In genomic region chr19:23273355-23274053, GRCm38 (mm10) we compare ENCODE assay signal across 8 mouse cellular contexts. TPM values are rescaled to one million over a fixed set of nuclear protein-coding genes. Genes with fewer than 3 reads are reported as not detected.
DNase-seq lines count a peak whose midpoint lies in the region; ATAC-seq and TF ChIP-seq lines count a peak whose summit lies in the region.

TSS of gene Smc5 (minus strand) at chr19:23273897.

- H3K9ac ChIP-seq in embryonic facial prominence, embryonic 15.5 days = peak within 1 kb of the TSS; percentile 97
- peak within 1 kb of the TSS; percentile 75 for H3K9ac ChIP-seq in kidney, embryonic 14.5 days (ENCODE audit: low read depth, low read length)
- peak within 1 kb of the TSS; percentile 95 for H3K9ac ChIP-seq in limb, embryonic 14.5 days (ENCODE audit: low read depth, low read length, severe bottlenecking)
- peak within 1 kb of the TSS; percentile 82 for H3K9ac ChIP-seq in midbrain, embryonic 16.5 days (ENCODE audit: low read depth, low read length)

- H3K27ac ChIP-seq in bone marrow macrophage, adult 2 months (ENCODE audit: insufficient read depth, low read depth, low read length) = peak within 1 kb of the TSS; percentile 2; the same call in 1 of the 2 replicates
- peak within 1 kb of the TSS; percentile 80 for H3K27ac ChIP-seq in embryonic facial prominence, embryonic 15.5 days (replicated peaks)
- H3K27ac ChIP-seq in kidney, embryonic 14.5 days (ENCODE audit: low read depth, low read length) = peak within 1 kb of the TSS; percentile 11; the same call in 1 of the 2 replicates
- peak within 1 kb of the TSS; percentile 79 for H3K27ac ChIP-seq in limb, embryonic 14.5 days (replicated peaks; ENCODE audit: low read depth, low read length)
- H3K27ac ChIP-seq in midbrain, embryonic 16.5 days (ENCODE audit: low read length) = peak within 1 kb of the TSS; percentile 78
- peak within 1 kb of the TSS; percentile 4; the same call in 1 of the 2 replicates for H3K27ac ChIP-seq in spleen, adult 2 months (ENCODE audit: insufficient read depth, low read length)

- TF ChIP-seq CTCF in bone marrow macrophage, adult 2 months (IDR thresholded peaks at IDR 0.05; ENCODE audit: low read depth, low read length) = no peak
- TF ChIP-seq CTCF in spleen, adult 2 months (IDR thresholded peaks at IDR 0.05; ENCODE audit: extremely low read depth, insufficient read depth, insufficient read length, insufficient replicate concordance) = no peak

- WGBS in embryonic facial prominence, embryonic 15.5 days = under 1% methylated on average over 69 of the region's 69 CpGs
- WGBS in kidney, embryonic 14.5 days = under 1% methylated on average over 67 of the region's 69 CpGs
- WGBS in limb, embryonic 14.5 days = under 1% methylated on average over 59 of the region's 69 CpGs
- under 1% methylated on average over 61 of the region's 69 CpGs for WGBS in midbrain, embryonic 16.5 days
- under 1% methylated on average over 69 of the region's 69 CpGs for WGBS in spleen, adult 2 months

- peak; percentile 94 for ATAC-seq in embryonic facial prominence, embryonic 15.5 days (ENCODE audit: insufficient number of reproducible peaks, low FRiP score, low TSS enrichment, low read depth)
- ATAC-seq in kidney, embryonic 14.5 days (ENCODE audit: low FRiP score, low TSS enrichment) = peak; percentile 96
- ATAC-seq in limb, embryonic 14.5 days (ENCODE audit: low FRiP score, low read depth) = peak; percentile 94
- ATAC-seq in midbrain, embryonic 16.5 days = peak; percentile 95

- H3K4me2 ChIP-seq in embryonic facial prominence, embryonic 15.5 days (replicated peaks) = peak within 1 kb of the TSS; percentile 58
- peak within 1 kb of the TSS; percentile 52 for H3K4me2 ChIP-seq in kidney, embryonic 14.5 days (replicated peaks; ENCODE audit: low read depth, low read length)
- H3K4me2 ChIP-seq in limb, embryonic 14.5 days (replicated peaks; ENCODE audit: low read depth, low read length, severe bottlenecking) = peak within 1 kb of the TSS; percentile 55
- H3K4me2 ChIP-seq in midbrain, embryonic 16.5 days (ENCODE audit: low read length) = peak within 1 kb of the TSS; percentile 83

- H3K9me3 ChIP-seq in embryonic facial prominence, embryonic 15.5 days (replicated peaks) = no peaks in the 10 kb centered on the region
- no peaks in the 10 kb centered on the region for H3K9me3 ChIP-seq in kidney, embryonic 14.5 days (ENCODE audit: control insufficient read depth, low read length)
- no peaks in the 10 kb centered on the region for H3K9me3 ChIP-seq in limb, embryonic 14.5 days (ENCODE audit: control insufficient read depth, low read length)
- H3K9me3 ChIP-seq in midbrain, embryonic 16.5 days (replicated peaks; ENCODE audit: control insufficient read depth, low read length, poor library complexity, severe bottlenecking) = no peaks in the 10 kb centered on the region

- DNase-seq in B cell, adult 2 months = peak; percentile 97 to 98
- peak; percentile 86 to 90 for DNase-seq in heart, adult 9 months (ENCODE audit: low spot score in 2 of 2)
- peak; percentile 82 for DNase-seq in limb, embryonic 14.5 days (ENCODE audit: low spot score)
- DNase-seq in spleen, adult 2 months (ENCODE audit: low read depth in 1 of 2, low spot score in 2 of 2) = peak; percentile 64 to 89

- peak; percentile 68; the same call in 1 of the 2 replicates for TF ChIP-seq POLR2A in bone marrow macrophage, adult 2 months (IDR thresholded peaks at IDR 0.05; ENCODE audit: borderline replicate concordance, low read depth, low read length)
- peak; percentile 88; the same call in 1 of the 2 replicates for TF ChIP-seq POLR2A in limb, embryonic 14.5 days (IDR thresholded peaks at IDR 0.05; ENCODE audit: borderline replicate concordance, extremely low read depth, insufficient read depth, insufficient read length)
- TF ChIP-seq POLR2A in spleen, adult 2 months (IDR thresholded peaks at IDR 0.05; ENCODE audit: low read depth, low read length) = no peak

- peaks cover 9% of the 10 kb centered on the region for H3K4me1 ChIP-seq in bone marrow macrophage, adult 2 months (ENCODE audit: control insufficient read depth, insufficient read depth, low read length)
- H3K4me1 ChIP-seq in embryonic facial prominence, embryonic 15.5 days = peaks cover 8% of the 10 kb centered on the region
- H3K4me1 ChIP-seq in kidney, embryonic 14.5 days (ENCODE audit: control insufficient read depth, insufficient read depth, low read length) = 0 out of 2 replicates have a peak, but pooled peaks cover 7% of the 10 kb centered on the region
- peaks cover 6% of the 10 kb centered on the region; the same call in 1 of the 2 replicates for H3K4me1 ChIP-seq in limb, embryonic 14.5 days (ENCODE audit: control insufficient read depth, insufficient read depth, low read length)
- H3K4me1 ChIP-seq in midbrain, embryonic 16.5 days (ENCODE audit: control insufficient read depth, insufficient read depth, low read length) = peaks cover 9% of the 10 kb centered on the region
- H3K4me1 ChIP-seq in spleen, adult 2 months (ENCODE audit: control insufficient read depth, insufficient read depth, insufficient read length) = no peaks in the 10 kb centered on the region

- H3K36me3 ChIP-seq in embryonic facial prominence, embryonic 15.5 days = peaks cover 5% of the 10 kb centered on the region; the same call in 1 of the 2 replicates
- peaks cover 6% of the 10 kb centered on the region; the same call in 1 of the 2 replicates for H3K36me3 ChIP-seq in kidney, embryonic 14.5 days (ENCODE audit: control insufficient read depth, insufficient read depth, low read length)
- H3K36me3 ChIP-seq in limb, embryonic 14.5 days (ENCODE audit: control insufficient read depth, insufficient read depth, low read length) = peaks cover 2% of the 10 kb centered on the region
- no peaks in the 10 kb centered on the region for H3K36me3 ChIP-seq in midbrain, embryonic 16.5 days (ENCODE audit: control insufficient read depth, insufficient read depth, low read length)
- no peaks in the 10 kb centered on the region for H3K36me3 ChIP-seq in spleen, adult 2 months (ENCODE audit: control insufficient read depth, insufficient read depth, low read length)

- no peaks in the 10 kb centered on the region for H3K27me3 ChIP-seq in embryonic facial prominence, embryonic 15.5 days
- H3K27me3 ChIP-seq in kidney, embryonic 14.5 days (ENCODE audit: control insufficient read depth, insufficient read depth, low read length) = no peaks in the 10 kb centered on the region
- H3K27me3 ChIP-seq in limb, embryonic 14.5 days (ENCODE audit: control insufficient read depth, insufficient read depth, low read length) = no peaks in the 10 kb centered on the region
- no peaks in the 10 kb centered on the region for H3K27me3 ChIP-seq in midbrain, embryonic 16.5 days (ENCODE audit: control insufficient read depth, insufficient read depth, low read depth, low read length)
- H3K27me3 ChIP-seq in spleen, adult 2 months (ENCODE audit: control insufficient read depth, insufficient read depth, low read length) = no peaks in the 10 kb centered on the region

- H3K4me3 ChIP-seq in bone marrow macrophage, adult 2 months (ENCODE audit: insufficient read depth, low read length) = peak within 1 kb of the TSS; percentile 93
- peak within 1 kb of the TSS; percentile 84 for H3K4me3 ChIP-seq in embryonic facial prominence, embryonic 15.5 days (replicated peaks)
- H3K4me3 ChIP-seq in kidney, embryonic 14.5 days (ENCODE audit: low read length) = peak within 1 kb of the TSS; percentile 62
- H3K4me3 ChIP-seq in limb, embryonic 14.5 days (replicated peaks; ENCODE audit: low read length) = peak within 1 kb of the TSS; percentile 95
- peak within 1 kb of the TSS; percentile 94 for H3K4me3 ChIP-seq in midbrain, embryonic 16.5 days (ENCODE audit: low read depth, low read length)
- H3K4me3 ChIP-seq in spleen, adult 2 months (ENCODE audit: extremely low read depth, insufficient read depth, insufficient read length) = peak within 1 kb of the TSS; percentile 70

RNA-seq across cellular contexts. Expression of gene Smc5, which starts in this region (rescaled TPM):
- polyA plus RNA-seq in bone marrow macrophage, adult 2 months (2012; ENCODE audit: insufficient read depth, insufficient read length, missing spikeins) = 46.3 and 48.9 TPM in 2 replicates
- polyA plus RNA-seq in embryonic facial prominence, embryonic 15.5 days (2015; fragmentation: Nextera tagmentation; extraction: Ambion mirVana) = 27.6 and 32.2 TPM in 2 replicates
- 23.4 and 41.9 TPM in 2 replicates for polyA plus RNA-seq in kidney, embryonic 14.5 days (2014; fragmentation: Nextera tagmentation; extraction: Ambion mirVana)
- polyA plus RNA-seq in limb, embryonic 14.5 days (2012; rRNA removed) = 46.3 and 56.3 TPM in 2 replicates
- polyA plus RNA-seq in limb, embryonic 14.5 days (2014; fragmentation: Nextera tagmentation; extraction: Ambion mirVana) = 33.4 and 38.1 TPM in 2 replicates
- 25.9 and 27.1 TPM in 2 replicates for polyA plus RNA-seq in midbrain, embryonic 16.5 days (2015; fragmentation: Nextera tagmentation; extraction: Ambion mirVana)
- polyA plus RNA-seq in spleen, adult 2 months (2012; rRNA removed) = 2.7 and 3.0 TPM in 2 replicates

Comparison
In these comparisons a context has a peak if more than half of its experiments do, and no peak if none do; other contexts are left out.
1. Peak in every context shown above with its lines: DNase-seq, ATAC-seq, H3K4me3 ChIP-seq and H3K27ac ChIP-seq.
2. H3K27ac ChIP-seq: peak in every context shown above with its lines; median percentile 80 in embryonic facial prominence, embryonic 15.5 days; 79 in limb, embryonic 14.5 days; 78 in midbrain, embryonic 16.5 days; 11 in kidney, embryonic 14.5 days; 4 in spleen, adult 2 months; 2 in bone marrow macrophage, adult 2 months.